Mouse (Mus musculus): Measurements from ENCODE around the gene Adgrl2.

GRCm38 (mm10) chr3:148848366-148848765, 142.0 kb downstream of the Adgrl2 start:
- TF ChIP-seq CTCF (IDR thresholded peaks at IDR 0.05; ENCODE audit: low read depth) (no peak), EP300 (IDR thresholded peaks at IDR 0.05; ENCODE audit: low read depth) (no peak)
